Mouse (Mus musculus): ENCODE results near the gene Hes7. TPM values are rescaled to one million over a fixed set of nuclear protein-coding genes. Genes with fewer than 3 reads are reported as not detected.

The Hes7 gene
- total and polyA plus RNA-seq, 3 experiments: 0.04 TPM; not detected in 2

GRCm38 (mm10) chr11:69114018-69114417 lies 6.2 kb upstream of the Hes7 start:
- in situ Hi-C loops (cut with MboI; ENCODE audit: low pct_ligation_motif_present, low pct_unique_long_range_greater_than_20kb, low sequenced_read_pairs): no loop called here
- TF ChIP-seq NRF1 (IDR thresholded peaks at IDR 0.05; ENCODE audit: low read depth, low read length): no peak
- TF ChIP-seq RAD21 (IDR thresholded peaks at IDR 0.05; ENCODE audit: low read depth, low read length): no peak
- no peak for TF ChIP-seq USF1 (IDR thresholded peaks at IDR 0.05; ENCODE audit: low read depth, low read length)
- no peak for TF ChIP-seq POLR2AphosphoS2 (IDR thresholded peaks at IDR 0.05; ENCODE audit: low read depth, low read length)
- TF ChIP-seq GABPA (IDR thresholded peaks at IDR 0.05; ENCODE audit: insufficient replicate concordance, low read depth, low read length): no peak
- TF ChIP-seq TBP (conservative IDR thresholded peaks at IDR 0.05; ENCODE audit: low read depth, low read length): no peak
- TF ChIP-seq JUN (IDR thresholded peaks at IDR 0.05; ENCODE audit: insufficient read depth, low read depth, low read length): no peak
- no peak for TF ChIP-seq MEF2A (IDR thresholded peaks at IDR 0.05; ENCODE audit: borderline replicate concordance, low read depth, low read length)
- no peak for TF ChIP-seq ZKSCAN1 (IDR thresholded peaks at IDR 0.05; ENCODE audit: borderline replicate concordance, low read depth, low read length)

GRCm38 (mm10) chr11:69114621-69115020 lies 5.6 kb upstream of the Hes7 start:
- in situ Hi-C loops (cut with MboI; ENCODE audit: low pct_ligation_motif_present, low pct_unique_long_range_greater_than_20kb, low sequenced_read_pairs): loop anchor here (5.0 kb wide), 1 partner anchor 52 kb away; no protein-coding TSS in a partner anchor
- peaks cover 78% of the 10 kb centered on the region for H3K27me3 ChIP-seq (replicated peaks)

More at GRCm38 (mm10) chr11:69114018-69114417, 6.2 kb upstream of the Hes7 start:
- H3K4me2 ChIP-seq (ENCODE audit: insufficient read depth, low read depth, poor library complexity, severe bottlenecking): no peak overlapping the region
- peaks cover 7 to 10% of the 10 kb centered on the region in 2 experiments for H3K36me3 ChIP-seq (replicated peaks in 1 of 2; ENCODE audit: control insufficient read depth in 1 of 2, insufficient read depth in 1 of 2, low read length in 1 of 2)
- no peak overlapping the region for H3K27ac ChIP-seq (ENCODE audit: insufficient read depth, low read depth)
- H3K4me1 ChIP-seq (ENCODE audit: control insufficient read depth in 1 of 2, insufficient read depth in 2 of 2): peaks cover 2 to 32% of the 10 kb centered on the region in 2 experiments; a peak in 2 of 4 replicates
- no peak for DNase-seq (ENCODE audit: extremely low read depth)
- no peaks in the 10 kb centered on the region for H3K79me2 ChIP-seq (replicated peaks; ENCODE audit: control insufficient read depth, extremely low read depth, insufficient read depth, poor library complexity, severe bottlenecking)
- H3K9me3 ChIP-seq (replicated peaks; ENCODE audit: low read length): no peaks in the 10 kb centered on the region
- H3K27me3 ChIP-seq (replicated peaks): peaks cover 73% of the 10 kb centered on the region
- no peak overlapping the region for H3K4me3 ChIP-seq (replicated peaks in 1 of 3; ENCODE audit: low read depth in 2 of 3, low read length in 2 of 3, poor library complexity in 1 of 3)
- no peak overlapping the region for H3K9ac ChIP-seq (ENCODE audit: insufficient read depth, low read depth)
- dilution Hi-C loops (cut with MboI; ENCODE audit: extremely low pct_ligation_motif_present, extremely low pct_unique_long_range_greater_than_20kb, low sequenced_read_pairs): no loop called here

GRCm38 (mm10) chr11:69116843-69117242 lies 3.4 kb upstream of the Hes7 start:
- Histone ChIP-seq H3K4me2 (ENCODE audit: insufficient read depth, low read depth, poor library complexity, severe bottlenecking) (no peak overlapping the region), H3K27ac (ENCODE audit: insufficient read depth, low read depth) (no peak overlapping the region), H3K36me3 (replicated peaks in 1 of 2; ENCODE audit: control insufficient read depth in 1 of 2, insufficient read depth in 1 of 2, low read length in 1 of 2) (no peaks in the 10 kb centered on the region), H3K9me3 (replicated peaks; ENCODE audit: low read length) (no peaks in the 10 kb centered on the region), H3K4me3 (replicated peaks in 1 of 3; ENCODE audit: low read depth in 2 of 3, low read length in 2 of 3, poor library complexity in 1 of 3) (no peak overlapping the region), H3K9ac (ENCODE audit: insufficient read depth, low read depth) (no peak overlapping the region), H3K79me2 (replicated peaks; ENCODE audit: control insufficient read depth, extremely low read depth, insufficient read depth, poor library complexity, severe bottlenecking) (no peaks in the 10 kb centered on the region), H3K27me3 (replicated peaks) (peaks cover 90% of the 10 kb centered on the region), H3K4me1 (ENCODE audit: control insufficient read depth in 1 of 2, insufficient read depth in 2 of 2) (peaks cover 2 to 43% of the 10 kb centered on the region in 2 experiments; a peak in 2 of 4 replicates)
- DNase-seq (ENCODE audit: extremely low read depth): no peak
- no peak for TF ChIP-seq CHD1 (IDR thresholded peaks at IDR 0.05; ENCODE audit: low read depth, low read length)
- TF ChIP-seq MEF2A (IDR thresholded peaks at IDR 0.05; ENCODE audit: borderline replicate concordance, low read depth, low read length): no peak
- TF ChIP-seq UBTF (IDR thresholded peaks at IDR 0.05; ENCODE audit: low read depth, low read length): no peak
- TF ChIP-seq ZNF384 (IDR thresholded peaks at IDR 0.05; ENCODE audit: low read depth, low read length): no peak
- no peak for TF ChIP-seq HCFC1 (IDR thresholded peaks at IDR 0.05; ENCODE audit: low read depth, low read length)
- TF ChIP-seq ZC3H11A (IDR thresholded peaks at IDR 0.05; ENCODE audit: low read depth, low read length): no peak
- no peak for TF ChIP-seq MAFK (IDR thresholded peaks at IDR 0.05; ENCODE audit: insufficient replicate concordance, low read length)
- no peak for TF ChIP-seq USF1 (IDR thresholded peaks at IDR 0.05; ENCODE audit: low read depth, low read length)
- TF ChIP-seq BHLHE40 (IDR thresholded peaks at IDR 0.05; ENCODE audit: low read depth, low read length): no peak
- no peak for TF ChIP-seq E2F4 (IDR thresholded peaks at IDR 0.05; ENCODE audit: insufficient replicate concordance, low read depth, low read length)
- no peak for TF ChIP-seq SIN3A (IDR thresholded peaks at IDR 0.05; ENCODE audit: low read length)
- no peak for TF ChIP-seq ELF1 (IDR thresholded peaks at IDR 0.05; ENCODE audit: low read depth, low read length)
- no peak for TF ChIP-seq TBP (conservative IDR thresholded peaks at IDR 0.05; ENCODE audit: low read depth, low read length)
- dilution Hi-C loops (cut with MboI; ENCODE audit: extremely low pct_ligation_motif_present, extremely low pct_unique_long_range_greater_than_20kb, low sequenced_read_pairs) (no loop called here), in situ Hi-C loops (cut with MboI; ENCODE audit: low pct_ligation_motif_present, low pct_unique_long_range_greater_than_20kb, low sequenced_read_pairs) (loop anchor here (5.0 kb wide), 1 partner anchor 55 kb away; no protein-coding TSS in a partner anchor)

More at GRCm38 (mm10) chr11:69114621-69115020, 5.6 kb upstream of the Hes7 start:
- DNase-seq (ENCODE audit: extremely low read depth): no peak
- H3K4me2 ChIP-seq (ENCODE audit: insufficient read depth, low read depth, poor library complexity, severe bottlenecking): no peak overlapping the region
- peaks cover 2 to 36% of the 10 kb centered on the region in 2 experiments; a peak in 2 of 4 replicates for H3K4me1 ChIP-seq (ENCODE audit: control insufficient read depth in 1 of 2, insufficient read depth in 2 of 2)
- H3K79me2 ChIP-seq (replicated peaks; ENCODE audit: control insufficient read depth, extremely low read depth, insufficient read depth, poor library complexity, severe bottlenecking): no peaks in the 10 kb centered on the region
- no peaks in the 10 kb centered on the region for H3K9me3 ChIP-seq (replicated peaks; ENCODE audit: low read length)
- peaks cover under 1 to 4% of the 10 kb centered on the region in 2 experiments for H3K36me3 ChIP-seq (replicated peaks in 1 of 2; ENCODE audit: control insufficient read depth in 1 of 2, insufficient read depth in 1 of 2, low read length in 1 of 2)
- no peak overlapping the region for H3K4me3 ChIP-seq (replicated peaks in 1 of 3; ENCODE audit: low read depth in 2 of 3, low read length in 2 of 3, poor library complexity in 1 of 3)
- no peak for TF ChIP-seq CHD2 (IDR thresholded peaks at IDR 0.05; ENCODE audit: low read length)
- no peak for TF ChIP-seq RAD21 (IDR thresholded peaks at IDR 0.05; ENCODE audit: low read depth, low read length)
- TF ChIP-seq MAX (IDR thresholded peaks at IDR 0.05; ENCODE audit: low read length): no peak
- no peak for TF ChIP-seq ZKSCAN1 (IDR thresholded peaks at IDR 0.05; ENCODE audit: borderline replicate concordance, low read depth, low read length)
- TF ChIP-seq MYC (IDR thresholded peaks at IDR 0.05; ENCODE audit: low read depth, low read length): no peak
- no peak for TF ChIP-seq PAX5 (IDR thresholded peaks at IDR 0.05; ENCODE audit: low read length)
- TF ChIP-seq POLR2A (IDR thresholded peaks at IDR 0.05; ENCODE audit: low read depth, low read length): no peak
- no peak for TF ChIP-seq IRF4 (IDR thresholded peaks at IDR 0.05; ENCODE audit: low read depth, low read length)
- dilution Hi-C loops (cut with MboI; ENCODE audit: extremely low pct_ligation_motif_present, extremely low pct_unique_long_range_greater_than_20kb, low sequenced_read_pairs): no loop called here
- no peak overlapping the region for H3K9ac ChIP-seq (ENCODE audit: insufficient read depth, low read depth)
- H3K27ac ChIP-seq (ENCODE audit: insufficient read depth, low read depth): no peak overlapping the region
